Mouse (Mus musculus): Measurements from ENCODE around the gene Insig2.
A peak's percentile ranks its signal among the peaks of the same experiment; 100 is the strongest.

Gene Insig2

DNA sequence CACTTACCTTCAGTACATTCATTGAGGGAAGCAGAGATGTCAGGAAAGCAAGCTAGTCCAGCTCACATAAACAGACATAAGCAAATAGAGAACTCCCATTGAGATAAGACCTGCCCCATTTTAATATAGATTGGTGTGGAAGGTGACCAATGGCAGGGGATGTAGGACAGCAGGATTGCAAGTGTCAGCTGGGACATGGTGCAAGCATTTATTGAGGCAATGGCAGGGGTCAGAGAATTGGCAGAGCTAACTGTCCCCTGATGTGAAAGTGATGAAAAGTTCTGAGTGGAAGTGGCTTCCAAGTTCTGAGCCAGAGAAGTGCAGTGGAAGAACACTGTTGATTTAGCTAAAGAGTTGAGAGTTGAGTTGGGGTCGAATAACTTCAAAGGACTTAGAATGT is at the start of gene Insig2:
Insig2 (minus strand) TSS at position 105 of the 400 bp plus-strand sequence.
- DNase-seq (ENCODE audit: low spot score): no peak

GRCm38 (mm10) chr1:121381562-121381961 is 49.2 kb upstream of the Insig2 start:
- DNase-seq (ENCODE audit: low spot score): no peak

DNA sequence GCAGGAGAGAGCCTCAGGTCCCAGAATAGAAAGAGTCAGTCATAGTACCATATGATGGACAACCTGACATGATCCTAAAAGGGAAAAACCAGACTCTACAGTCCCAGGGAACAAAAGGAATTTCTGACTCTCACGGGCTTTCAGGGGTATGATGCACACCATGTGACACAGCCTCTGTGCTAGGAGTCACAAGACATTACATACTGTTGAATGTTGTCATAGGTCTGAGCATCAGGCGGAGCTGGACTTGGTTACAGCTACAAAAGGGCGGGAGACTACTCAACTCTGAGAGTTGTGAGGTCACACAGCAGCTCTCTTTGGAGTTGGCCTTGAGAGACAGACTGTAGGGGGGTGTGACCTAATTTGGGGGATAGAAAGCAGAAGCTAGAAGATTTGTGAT is 47.6 kb upstream of the Insig2 start:
- no peak for DNase-seq (ENCODE audit: low spot score)

- DNase-seq (ENCODE audit: low spot score): no peak
Measured at GRCm38 (mm10) chr1:121377901-121378300, 45.5 kb upstream of the Insig2 start.

DNA sequence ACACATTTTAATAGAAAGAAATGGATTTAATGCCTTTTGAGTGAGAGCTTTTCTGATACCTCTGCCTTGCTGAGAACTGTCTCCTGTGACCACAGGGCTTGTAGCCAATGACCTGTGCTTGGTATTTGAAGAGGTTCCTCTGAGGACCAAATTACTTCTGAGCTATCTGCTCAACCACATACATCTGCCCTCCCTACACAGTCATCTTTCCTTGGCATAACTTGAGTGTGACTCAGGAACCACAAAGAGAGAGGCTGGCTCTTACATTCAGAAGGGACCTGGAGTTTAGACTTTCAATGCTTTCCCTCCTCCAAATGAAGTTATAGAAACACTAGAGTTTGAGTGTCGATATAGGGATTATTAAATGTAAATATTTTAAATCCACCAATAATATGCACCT is 45.0 kb upstream of the Insig2 start:
- no peak for DNase-seq (ENCODE audit: low spot score)

DNA sequence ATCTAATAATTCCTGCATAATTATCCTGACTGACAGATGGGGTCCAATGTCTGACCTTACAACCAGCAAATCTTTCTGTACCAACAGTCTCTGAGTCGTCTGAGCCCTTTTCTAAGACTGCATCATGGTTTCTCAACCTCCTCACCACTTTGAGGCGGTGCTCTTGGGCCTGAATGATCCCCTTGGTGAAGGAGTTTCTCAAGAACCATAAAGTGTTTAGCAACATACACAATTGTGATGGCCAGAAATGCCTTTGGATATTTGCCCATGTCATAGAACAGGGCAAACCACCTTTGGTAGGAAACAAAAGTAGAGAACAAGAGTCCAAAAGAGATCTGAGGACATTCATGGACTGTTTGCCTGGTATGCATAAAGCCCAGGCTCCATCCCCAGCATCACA is 41.2 kb upstream of the Insig2 start:
- no peak for DNase-seq (ENCODE audit: low spot score)

DNA sequence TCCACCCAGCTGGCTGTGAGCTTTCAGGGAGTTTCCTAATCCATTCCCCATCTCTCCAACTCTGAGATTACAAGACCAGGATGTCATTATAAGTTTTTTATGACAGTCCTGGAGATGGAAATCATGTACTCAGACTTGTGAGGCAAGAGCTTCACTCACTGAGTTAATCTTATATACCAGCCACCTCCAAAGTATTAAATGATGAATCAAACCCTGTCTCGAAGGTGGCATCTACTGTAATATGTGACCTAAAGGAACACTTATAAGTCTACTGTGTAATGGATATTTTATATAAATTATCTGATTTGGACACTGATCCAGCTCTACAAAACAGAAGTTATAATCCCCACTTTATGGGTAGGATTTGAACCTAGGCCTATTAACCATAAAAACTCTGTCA is 40.3 kb upstream of the Insig2 start:
- DNase-seq (ENCODE audit: low spot score): no peak

DNA sequence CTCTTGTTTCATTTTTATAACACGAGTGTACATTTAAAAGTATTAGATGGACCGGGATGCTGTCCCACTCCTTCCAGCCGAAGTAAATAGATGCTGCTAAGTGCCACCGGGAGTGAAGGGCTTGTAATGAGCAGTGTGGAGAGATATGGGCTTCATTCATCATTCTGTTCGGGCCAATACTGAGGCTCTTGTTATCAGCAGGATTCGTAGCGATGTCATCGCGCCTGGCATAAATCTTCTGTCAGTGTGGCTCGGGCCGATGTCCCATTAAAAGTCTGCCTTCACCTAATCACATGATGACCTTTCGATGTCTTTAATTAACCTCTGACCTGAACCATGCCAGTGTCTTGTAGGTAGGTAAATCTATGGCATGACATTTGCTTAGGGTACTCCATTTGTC is 39.1 kb upstream of the Insig2 start:
- DNase-seq (ENCODE audit: low spot score): no peak

DNA sequence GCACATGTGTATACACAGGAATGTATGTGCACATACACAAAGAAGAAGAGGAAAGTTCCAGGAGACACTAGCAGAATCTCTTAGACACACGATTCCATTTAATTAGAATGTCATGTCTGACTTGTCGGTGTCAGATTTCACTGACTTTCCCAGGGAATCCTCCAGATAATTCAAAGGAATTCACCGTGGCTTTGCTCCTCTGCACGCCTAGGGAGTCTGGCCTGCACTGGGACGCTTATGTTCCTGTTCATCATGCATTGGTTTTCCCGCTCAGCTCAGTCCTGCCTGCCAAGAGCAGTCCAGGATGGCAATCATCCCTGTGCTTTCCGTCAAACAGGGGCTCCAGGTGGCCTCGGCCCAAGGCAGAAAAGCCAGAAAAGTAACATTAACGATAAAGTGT is 34.9 kb upstream of the Insig2 start:
- no peak for DNase-seq (ENCODE audit: low spot score)

DNA sequence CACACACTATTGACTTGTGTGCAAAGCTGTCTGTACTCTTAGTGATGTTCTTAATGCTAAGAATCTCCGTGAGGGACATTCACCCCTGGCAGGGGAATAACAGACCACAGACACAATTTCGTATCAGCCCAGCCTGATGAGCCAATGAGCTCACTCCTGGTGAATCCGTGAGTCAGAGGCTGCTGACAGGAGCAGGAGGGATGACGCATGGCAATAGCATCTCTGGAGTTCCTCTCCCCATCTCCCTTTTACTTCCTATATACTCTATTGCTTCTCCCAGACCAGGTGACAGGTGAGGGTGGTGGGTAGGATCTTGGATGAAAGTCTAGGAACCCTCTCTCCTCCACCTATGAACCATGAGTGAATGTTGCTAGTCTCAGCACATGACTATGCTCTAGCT is 28.2 kb upstream of the Insig2 start:
- DNase-seq (ENCODE audit: low spot score): no peak

GRCm38 (mm10) chr1:121359680-121360079 is 27.3 kb upstream of the Insig2 start:
- DNase-seq (ENCODE audit: low spot score): no peak

GRCm38 (mm10) chr1:121353779-121354178 is 21.4 kb upstream of the Insig2 start:
- no peak for DNase-seq (ENCODE audit: low spot score)

GRCm38 (mm10) chr1:121351037-121351436 is 18.6 kb upstream of the Insig2 start:
- DNase-seq (ENCODE audit: low spot score): no peak

DNA sequence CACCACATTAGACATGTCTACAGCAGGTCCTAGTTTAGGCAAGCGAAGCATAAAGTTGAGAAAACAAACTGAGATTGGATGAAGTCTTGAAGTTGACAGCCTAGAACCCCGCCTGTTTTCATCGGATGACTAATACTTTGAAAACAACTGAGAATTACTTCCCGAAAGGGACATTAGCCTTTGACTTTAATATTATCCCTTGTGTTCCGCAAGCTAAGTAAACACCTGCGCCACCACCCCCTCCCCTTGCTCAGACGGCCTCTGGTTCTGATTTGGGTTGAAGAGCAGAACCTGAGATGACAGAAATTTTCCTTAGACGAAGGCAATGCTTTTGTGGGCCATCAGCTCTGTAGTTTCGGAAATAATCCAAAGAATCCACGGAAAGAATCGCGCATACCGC is 18.2 kb upstream of the Insig2 start:
- no peak for DNase-seq (ENCODE audit: low spot score)

GRCm38 (mm10) chr1:121348875-121349847 is 16.8 kb upstream of the Insig2 start:
- DNase-seq (ENCODE audit: low spot score): no peak

GRCm38 (mm10) chr1:121343966-121344365 is 11.6 kb upstream of the Insig2 start:
- no peak for DNase-seq (ENCODE audit: low spot score)

DNA sequence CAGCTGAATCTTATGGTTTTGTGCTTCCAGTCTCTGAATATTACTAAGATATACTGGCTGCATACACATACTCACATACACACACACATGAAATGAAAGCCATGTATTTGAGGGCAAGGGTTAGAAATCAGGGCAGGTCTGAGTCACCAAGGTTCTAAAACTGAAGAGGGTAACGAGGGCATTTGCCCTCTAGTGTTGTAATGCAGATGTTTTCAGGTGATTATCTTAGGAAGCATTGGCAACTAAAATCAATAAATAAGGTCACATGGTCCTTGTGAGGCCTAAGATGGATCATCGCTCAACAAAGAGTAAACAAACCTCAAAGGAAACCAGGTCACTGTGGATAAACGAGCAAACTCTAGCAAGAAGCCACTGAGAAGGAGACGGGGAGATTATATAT is 3.4 kb upstream of the Insig2 start:
- DNase-seq (ENCODE audit: low spot score): no peak

GRCm38 (mm10) chr1:121333986-121334703 is 1.8 kb upstream of the Insig2 start:
- DNase-seq (ENCODE audit: low spot score): no peak

DNA sequence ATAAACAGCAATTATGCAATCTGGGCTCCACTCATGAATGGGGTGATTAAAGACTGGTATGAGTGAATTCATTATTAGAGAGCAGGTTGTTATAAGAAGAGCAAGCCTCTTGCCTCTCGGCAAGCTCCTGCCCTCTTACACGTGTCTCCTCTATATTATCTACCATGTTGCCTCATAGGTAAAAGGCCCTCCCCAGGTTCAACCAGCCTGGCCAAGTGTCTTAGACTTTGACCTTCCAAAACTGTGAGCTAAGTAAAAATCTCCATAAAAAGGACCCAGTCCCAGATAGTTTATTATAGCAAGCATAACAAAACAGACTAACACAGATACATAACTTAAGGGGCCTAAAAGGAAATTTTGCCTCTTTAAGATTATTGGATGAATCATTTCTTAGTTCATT is 1.8 kb downstream of the Insig2 start:
- no peak for DNase-seq (ENCODE audit: low spot score)

DNA sequence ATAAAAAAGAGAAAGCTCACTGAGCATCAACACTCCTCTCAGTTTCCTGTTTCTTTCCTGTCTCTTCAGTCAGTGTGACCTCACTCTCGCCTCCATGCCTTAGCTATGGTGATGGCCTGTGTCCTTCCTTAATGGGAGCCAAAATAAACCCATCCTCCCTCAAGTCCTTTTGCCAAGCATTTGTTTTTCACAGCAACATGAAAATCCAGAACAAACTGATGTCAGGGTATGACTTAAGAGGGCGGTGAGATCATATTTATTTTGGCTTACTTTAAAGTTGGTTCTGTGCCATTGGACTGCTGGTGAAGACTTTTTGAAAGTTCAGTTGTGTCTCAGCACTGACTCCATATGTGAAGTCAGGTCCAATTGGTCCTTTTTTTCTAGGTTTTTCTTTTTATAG is 3.0 kb downstream of the Insig2 start:
- no peak for DNase-seq (ENCODE audit: low spot score)

GRCm38 (mm10) chr1:121328193-121328555 is 4.2 kb downstream of the Insig2 start:
- no peak for DNase-seq (ENCODE audit: low spot score)

- peak; percentile 92 for DNase-seq (ENCODE audit: low spot score)
Measured at GRCm38 (mm10) chr1:121327344-121328192, 4.8 kb downstream of the Insig2 start.
